11 mouse cellular contexts compared by ENCODE assay signal in the genomic region with DNA sequence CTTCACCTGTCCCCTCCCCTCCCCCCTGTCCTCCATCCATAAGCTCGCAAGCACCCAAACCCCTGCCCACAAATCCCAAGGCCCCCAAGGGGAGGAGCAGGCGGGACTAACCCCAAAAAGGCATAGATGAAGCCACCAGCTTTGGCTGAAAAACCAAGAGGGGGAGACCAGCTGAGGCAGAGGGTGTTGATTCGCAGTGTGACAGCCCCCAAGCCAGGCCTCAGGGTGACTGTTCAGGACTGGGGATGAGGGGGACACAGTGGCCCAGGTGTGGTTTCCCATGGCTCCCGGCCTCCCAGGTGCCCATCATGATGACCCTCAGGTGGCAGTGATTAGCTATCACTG. TPM values are rescaled to one million over a fixed set of nuclear protein-coding genes. Genes with fewer than 3 reads are reported as not detected.
DNase-seq lines count a peak whose midpoint lies in the region; ATAC-seq lines count a peak whose summit lies in the region.
"Had no signal": no experiment of that assay in that cellular context is flagged by ENCODE, and none has a peak within 500 bp of the region (broad histone marks: within the 10 kb centered on the region; RNA-seq: fewer than 3 reads in every experiment).

No protein-coding gene starts in this region.

- peaks cover 99% of the 10 kb centered on the region for H3K36me3 ChIP-seq in forebrain, embryonic 13.5 days (ENCODE audit: poor library complexity, severe bottlenecking)
- H3K36me3 ChIP-seq in forebrain, embryonic 10.5 days (replicated peaks), result peaks cover 100% of the 10 kb centered on the region
- peaks cover 99% of the 10 kb centered on the region for H3K36me3 ChIP-seq in kidney, embryonic 15.5 days
- H3K36me3 ChIP-seq in kidney, embryonic 14.5 days (ENCODE audit: control insufficient read depth, insufficient read depth, low read length), result peaks cover 92% of the 10 kb centered on the region
- peaks cover 99% of the 10 kb centered on the region for H3K36me3 ChIP-seq in neural tube, embryonic 13.5 days
- peaks cover 63% of the 10 kb centered on the region for H3K36me3 ChIP-seq in stomach, embryonic 15.5 days

- no peak overlapping the region for H3K4me3 ChIP-seq in forebrain, embryonic 13.5 days
- H3K4me3 ChIP-seq in forebrain, embryonic 10.5 days, result no peak overlapping the region
- H3K4me3 ChIP-seq in kidney, embryonic 15.5 days (replicated peaks), result no peak overlapping the region
- no peak overlapping the region for H3K4me3 ChIP-seq in kidney, embryonic 14.5 days (ENCODE audit: low read length)
- no peak overlapping the region for H3K4me3 ChIP-seq in neural tube, embryonic 13.5 days
- no peak overlapping the region for H3K4me3 ChIP-seq in stomach, embryonic 15.5 days (replicated peaks)

- no peak overlapping the region for H3K4me2 ChIP-seq in forebrain, embryonic 13.5 days
- H3K4me2 ChIP-seq in kidney, embryonic 15.5 days, result no peak overlapping the region
- H3K4me2 ChIP-seq in kidney, embryonic 14.5 days (replicated peaks; ENCODE audit: low read depth, low read length), result no peak overlapping the region
- no peak overlapping the region for H3K4me2 ChIP-seq in neural tube, embryonic 13.5 days
- no peak overlapping the region for H3K4me2 ChIP-seq in stomach, embryonic 15.5 days

- no peaks in the 10 kb centered on the region for H3K27me3 ChIP-seq in forebrain, embryonic 13.5 days
- H3K27me3 ChIP-seq in forebrain, embryonic 10.5 days (ENCODE audit: poor library complexity, severe bottlenecking), result no peaks in the 10 kb centered on the region
- no peaks in the 10 kb centered on the region for H3K27me3 ChIP-seq in kidney, embryonic 15.5 days
- H3K27me3 ChIP-seq in kidney, embryonic 14.5 days (ENCODE audit: control insufficient read depth, insufficient read depth, low read length), result no peaks in the 10 kb centered on the region
- H3K27me3 ChIP-seq in neural tube, embryonic 13.5 days, result no peaks in the 10 kb centered on the region
- H3K27me3 ChIP-seq in stomach, embryonic 15.5 days (replicated peaks), result no peaks in the 10 kb centered on the region

- peak overlapping the region; percentile 65 for H3K27ac ChIP-seq in forebrain, embryonic 13.5 days
- H3K27ac ChIP-seq in forebrain, embryonic 10.5 days, result no peak overlapping the region
- H3K27ac ChIP-seq in kidney, embryonic 15.5 days, result peak overlapping the region; percentile 61; the same call in 1 of the 2 replicates
- no peak overlapping the region for H3K27ac ChIP-seq in kidney, embryonic 14.5 days (ENCODE audit: low read depth, low read length)
- H3K27ac ChIP-seq in neural tube, embryonic 13.5 days (replicated peaks), result peak overlapping the region; percentile 54; the same call in 1 of the 2 replicates
- H3K27ac ChIP-seq in stomach, embryonic 15.5 days, result peak overlapping the region; percentile 64

- WGBS in forebrain, embryonic 13.5 days, result 88% methylated on average over 4 of the region's 4 CpGs
- WGBS in forebrain, embryonic 10.5 days, result 80% methylated on average over 4 of the region's 4 CpGs
- WGBS in kidney, embryonic 15.5 days, result 78% methylated on average over 4 of the region's 4 CpGs
- WGBS in kidney, embryonic 14.5 days, result 77% methylated on average over 4 of the region's 4 CpGs
- 85% methylated on average over 4 of the region's 4 CpGs for whole genome bisulfite sequencing in neural tube, embryonic 13.5 days
- 74% methylated on average over 4 of the region's 4 CpGs for WGBS in stomach, embryonic 15.5 days

- ATAC-seq in forebrain, embryonic 13.5 days, result no peak
- no peak for ATAC-seq in kidney, embryonic 15.5 days (replicated peaks; ENCODE audit: low FRiP score)
- no peak for ATAC-seq in kidney, embryonic 14.5 days (ENCODE audit: low FRiP score, low TSS enrichment)
- no peak for ATAC-seq in neural tube, embryonic 13.5 days (ENCODE audit: low read depth)
- no peak for ATAC-seq in stomach, embryonic 15.5 days (ENCODE audit: insufficient read depth, low FRiP score, low read depth)

- no peaks in the 10 kb centered on the region for H3K9me3 ChIP-seq in forebrain, embryonic 13.5 days (replicated peaks)
- no peaks in the 10 kb centered on the region for H3K9me3 ChIP-seq in forebrain, embryonic 10.5 days
- H3K9me3 ChIP-seq in kidney, embryonic 15.5 days (replicated peaks), result no peaks in the 10 kb centered on the region
- no peaks in the 10 kb centered on the region for H3K9me3 ChIP-seq in kidney, embryonic 14.5 days (ENCODE audit: control insufficient read depth, low read length)
- H3K9me3 ChIP-seq in neural tube, embryonic 13.5 days, result no peaks in the 10 kb centered on the region
- no peaks in the 10 kb centered on the region for H3K9me3 ChIP-seq in stomach, embryonic 15.5 days

- H3K9ac ChIP-seq in forebrain, embryonic 13.5 days, result no peak overlapping the region
- H3K9ac ChIP-seq in kidney, embryonic 15.5 days, result no peak overlapping the region
- H3K9ac ChIP-seq in kidney, embryonic 14.5 days (ENCODE audit: low read depth, low read length), result no peak overlapping the region
- no peak overlapping the region for H3K9ac ChIP-seq in neural tube, embryonic 13.5 days
- no peak overlapping the region for H3K9ac ChIP-seq in stomach, embryonic 15.5 days
- H3K9ac ChIP-seq: forebrain, postnatal 0 days had no signal

- H3K4me1 ChIP-seq in forebrain, embryonic 13.5 days, result peaks cover 15% of the 10 kb centered on the region
- 0 out of 2 replicates have a peak, but pooled peaks cover 3% of the 10 kb centered on the region for H3K4me1 ChIP-seq in forebrain, embryonic 10.5 days
- peaks cover 26% of the 10 kb centered on the region for H3K4me1 ChIP-seq in kidney, embryonic 15.5 days
- H3K4me1 ChIP-seq in kidney, embryonic 14.5 days (ENCODE audit: control insufficient read depth, insufficient read depth, low read length), result peaks cover 4% of the 10 kb centered on the region; the same call in 1 of the 2 replicates
- peaks cover 15% of the 10 kb centered on the region for H3K4me1 ChIP-seq in neural tube, embryonic 13.5 days (replicated peaks)
- H3K4me1 ChIP-seq in stomach, embryonic 15.5 days, result peaks cover 8% of the 10 kb centered on the region; the same call in 1 of the 2 replicates

- DNase-seq in forebrain, embryonic 10.5 days (ENCODE audit: extremely low spot score, low spot score), result no peak
- DNase-seq in neural tube, embryonic 10.5 days (ENCODE audit: extremely low spot score, low spot score), result no peak
- DNase-seq in ovary, postnatal 36 days (ENCODE audit: low spot score), result no peak
- DNase-seq: cerebellum, adult 9-10 months; kidney, adult 11 months had no signal

RNA-seq across cellular contexts. Expression of gene Idh2, which starts 23.4 kb away (rescaled TPM):
- polyA plus RNA-seq in forebrain, embryonic 13.5 days (2015; fragmentation: Nextera tagmentation; extraction: Ambion mirVana), result 351 and 386 TPM in 2 replicates
- 462 and 476 TPM in 2 replicates for polyA plus RNA-seq in forebrain, embryonic 10.5 days (2016; fragmentation: Nextera tagmentation; extraction: Ambion mirVana)
- polyA plus RNA-seq in kidney, embryonic 15.5 days (2015; fragmentation: Nextera tagmentation; extraction: Ambion mirVana), result 633 and 674 TPM in 2 replicates
- polyA plus RNA-seq in kidney, embryonic 14.5 days (2014; fragmentation: Nextera tagmentation; extraction: Ambion mirVana), result 549 and 658 TPM in 2 replicates
- polyA plus RNA-seq in neural tube, embryonic 13.5 days (2015; fragmentation: Nextera tagmentation; extraction: Ambion mirVana), result 217 and 273 TPM in 2 replicates
- 595 and 631 TPM in 2 replicates for polyA plus RNA-seq in stomach, embryonic 15.5 days (2015; fragmentation: Nextera tagmentation; extraction: Ambion mirVana)

Comparison
In these comparisons a context has a peak if more than half of its experiments do, and no peak if none do; other contexts are left out.
1. H3K27ac ChIP-seq: peak in forebrain, embryonic 13.5 days (single experiment), kidney, embryonic 15.5 days (single experiment), neural tube, embryonic 13.5 days (single experiment) and stomach, embryonic 15.5 days (single experiment); none in forebrain, embryonic 10.5 days (single experiment) and kidney, embryonic 14.5 days (single experiment).